Mouse (Mus musculus) left cerebral cortex, adult 11 months (tissue): ENCODE measurements around the gene Gpbar1.

Experiments used
- DNase-seq: peaks from one replicate; pipeline ENCODE4 v3.0.0; 2022; ENCODE audit warnings: low spot score

Gpbar1 gene

DNA sequence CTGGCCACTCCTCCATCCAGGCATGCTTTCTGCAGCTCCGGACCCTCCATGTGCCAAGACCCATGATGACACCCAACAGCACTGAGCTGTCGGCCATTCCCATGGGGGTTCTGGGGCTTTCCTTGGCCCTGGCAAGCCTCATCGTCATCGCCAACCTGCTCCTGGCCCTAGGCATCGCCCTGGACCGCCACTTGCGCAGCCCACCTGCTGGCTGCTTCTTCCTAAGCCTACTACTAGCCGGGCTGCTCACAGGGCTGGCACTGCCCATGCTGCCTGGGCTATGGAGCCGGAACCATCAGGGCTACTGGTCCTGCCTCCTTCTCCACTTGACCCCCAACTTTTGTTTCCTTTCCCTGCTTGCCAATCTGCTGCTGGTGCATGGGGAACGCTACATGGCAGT lies at the start of gene Gpbar1:
TSS of gene Gpbar1 (plus strand) at position 13 of the 400 bp plus-strand sequence.
- DNase-seq = no peak

GRCm38 (mm10) chr1:74229942-74230341 lies 48.4 kb upstream of the Gpbar1 start:
- no peak for DNase-seq

DNA sequence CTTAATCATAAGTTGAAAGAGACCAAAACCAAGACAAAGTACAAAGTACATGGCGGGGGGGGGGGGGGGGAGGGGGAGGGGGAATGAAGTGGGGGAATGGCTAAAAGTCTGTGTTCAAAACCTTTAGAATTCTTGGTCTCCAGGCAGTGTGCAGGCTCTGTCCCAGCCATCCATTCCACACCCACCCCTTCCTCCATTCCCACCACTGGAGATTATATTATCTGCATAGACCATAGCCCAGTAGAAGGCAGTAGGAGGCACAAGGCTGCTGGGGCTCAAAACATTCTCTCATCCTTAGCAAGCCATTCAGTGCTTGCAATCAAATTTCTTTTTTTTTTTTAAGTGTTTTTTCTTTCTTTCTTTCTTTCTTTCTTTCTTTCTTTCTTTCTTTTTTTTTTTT lies 47.4 kb upstream of the Gpbar1 start:
- DNase-seq = no peak

GRCm38 (mm10) chr1:74235938-74236589 lies 42.3 kb upstream of the Gpbar1 start, which contains the start of gene Arpc2:
Gene Arpc2 (plus strand): TSS chr1:74236084.
- peak; percentile 94 for DNase-seq

- no peak for DNase-seq
These were observed 41.6 kb upstream of the Gpbar1 start for GRCm38 (mm10) chr1:74236590-74237317.

- DNase-seq = no peak
These were observed 40.7 kb upstream of the Gpbar1 start for GRCm38 (mm10) chr1:74237671-74238070.

GRCm38 (mm10) chr1:74238136-74238535 lies 40.2 kb upstream of the Gpbar1 start:
- DNase-seq = no peak

DNA sequence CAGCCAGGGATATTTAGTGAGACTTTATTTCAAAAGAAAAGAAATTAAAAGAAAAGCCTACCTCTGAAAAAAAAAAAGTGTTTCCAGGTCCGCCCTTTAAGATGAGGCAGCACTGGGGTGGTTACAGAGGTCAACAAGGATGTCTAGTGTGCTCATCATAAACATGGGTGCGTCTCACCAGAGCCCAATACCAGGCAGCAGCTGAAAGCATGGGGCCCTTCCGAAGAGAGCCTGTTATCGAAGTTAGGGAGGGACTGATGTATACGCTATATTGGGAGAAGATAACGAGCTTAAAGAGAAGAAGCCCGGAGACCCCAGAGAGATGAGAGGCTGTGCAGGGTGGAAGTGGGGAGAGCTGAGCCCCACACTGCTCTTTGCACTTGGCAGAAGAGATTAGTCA lies 39.2 kb upstream of the Gpbar1 start:
- DNase-seq = no peak

- DNase-seq = no peak
These were observed 38.7 kb upstream of the Gpbar1 start for GRCm38 (mm10) chr1:74239618-74240017.

DNA sequence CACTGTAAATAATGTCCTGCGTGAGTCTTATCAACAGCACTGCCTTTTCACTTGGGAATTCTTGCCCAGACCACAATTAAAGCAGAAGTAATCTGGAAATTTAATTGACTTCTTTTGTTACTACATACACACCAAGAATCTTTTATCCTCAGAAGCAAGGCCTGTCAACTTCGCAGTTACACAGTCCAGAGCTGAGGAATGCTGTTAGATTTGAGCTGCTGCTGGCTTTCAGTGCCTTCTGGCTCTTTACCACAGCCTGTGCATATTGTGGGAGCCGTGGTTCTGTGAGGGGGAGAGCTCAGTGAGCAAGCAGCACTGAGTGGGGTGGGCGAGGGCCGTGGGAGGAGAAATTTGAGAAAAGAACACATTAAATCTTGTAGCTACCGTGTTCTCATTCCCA lies 38.0 kb upstream of the Gpbar1 start:
- peak; percentile 76 for DNase-seq

GRCm38 (mm10) chr1:74240832-74241231 lies 37.5 kb upstream of the Gpbar1 start:
- no peak for DNase-seq

GRCm38 (mm10) chr1:74245525-74245924 lies 32.8 kb upstream of the Gpbar1 start:
- DNase-seq = no peak

- no peak for DNase-seq
These were observed 29.6 kb upstream of the Gpbar1 start for GRCm38 (mm10) chr1:74248799-74249198.

DNA sequence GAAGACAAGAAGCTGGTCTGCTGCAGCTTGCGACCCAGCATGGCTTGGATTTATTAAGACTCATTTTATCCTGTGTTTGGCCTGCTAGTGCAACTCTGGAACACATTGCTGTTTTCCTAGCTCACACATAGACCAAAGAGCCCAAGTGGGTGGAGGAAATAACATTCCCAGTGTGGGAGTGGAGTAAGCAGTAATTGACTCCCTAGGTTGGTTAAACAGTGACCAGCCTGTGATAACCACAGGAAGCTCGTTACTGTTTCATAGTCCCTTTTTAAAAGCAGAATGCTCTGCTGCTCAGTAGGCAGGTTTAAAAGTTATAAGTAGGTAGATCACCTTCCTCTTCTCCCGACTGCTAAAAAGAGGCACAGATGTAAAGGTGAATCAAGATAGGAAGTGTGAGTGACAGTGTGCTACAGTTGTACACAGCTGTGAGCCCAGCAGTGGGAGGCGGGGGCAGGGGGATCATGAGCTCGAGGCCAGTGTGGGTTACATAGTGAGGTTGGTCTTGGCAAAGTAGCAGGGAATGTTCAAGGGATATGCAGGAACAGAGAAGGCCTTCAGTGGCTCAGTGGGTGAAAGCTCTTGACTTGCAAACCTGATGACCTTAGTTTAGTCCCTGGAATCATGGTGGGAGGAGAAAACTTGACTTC lies 28.9 kb upstream of the Gpbar1 start:
- DNase-seq = no peak

DNA sequence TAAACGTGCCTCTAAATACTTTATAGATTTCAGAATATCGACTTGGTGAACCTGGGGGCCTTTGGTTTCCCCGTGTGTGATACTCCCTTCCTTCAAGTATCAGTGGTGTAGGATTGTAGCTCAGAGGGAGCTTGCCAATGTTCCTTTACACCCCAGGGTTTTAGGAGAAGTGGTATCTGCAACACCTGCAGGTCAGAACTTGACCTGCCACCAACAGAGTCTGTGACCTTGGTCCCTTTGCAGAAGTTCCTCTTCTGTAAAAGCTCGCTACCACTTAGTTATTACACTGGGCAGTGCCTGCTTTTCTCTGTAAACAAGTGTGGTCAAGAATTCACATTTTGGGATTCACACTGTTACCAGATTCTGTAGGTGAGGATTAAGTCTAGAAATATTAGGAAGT lies 28.3 kb upstream of the Gpbar1 start:
- no peak for DNase-seq

GRCm38 (mm10) chr1:74255704-74256345 lies 22.5 kb upstream of the Gpbar1 start:
- no peak for DNase-seq

DNA sequence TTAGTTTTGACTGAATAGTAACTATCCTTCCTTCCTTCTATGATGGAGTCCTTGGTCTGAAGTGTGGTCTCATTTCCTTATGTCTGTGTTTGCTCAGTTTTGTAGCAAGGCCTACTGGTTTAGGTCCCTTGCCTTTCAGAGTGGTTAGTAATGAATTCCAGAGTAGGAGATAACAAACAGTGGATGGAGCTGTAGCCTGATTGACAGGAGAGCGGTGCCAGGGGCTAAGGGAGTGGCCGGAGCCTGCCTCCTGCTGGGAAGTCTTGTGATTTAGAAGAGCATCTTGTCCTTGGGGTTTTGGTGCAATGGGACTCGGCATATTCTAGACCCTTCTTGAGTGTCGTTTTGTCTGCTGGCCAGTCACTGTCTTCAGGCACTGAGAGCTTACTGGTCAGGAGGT lies 21.6 kb upstream of the Gpbar1 start:
- DNase-seq = no peak

DNA sequence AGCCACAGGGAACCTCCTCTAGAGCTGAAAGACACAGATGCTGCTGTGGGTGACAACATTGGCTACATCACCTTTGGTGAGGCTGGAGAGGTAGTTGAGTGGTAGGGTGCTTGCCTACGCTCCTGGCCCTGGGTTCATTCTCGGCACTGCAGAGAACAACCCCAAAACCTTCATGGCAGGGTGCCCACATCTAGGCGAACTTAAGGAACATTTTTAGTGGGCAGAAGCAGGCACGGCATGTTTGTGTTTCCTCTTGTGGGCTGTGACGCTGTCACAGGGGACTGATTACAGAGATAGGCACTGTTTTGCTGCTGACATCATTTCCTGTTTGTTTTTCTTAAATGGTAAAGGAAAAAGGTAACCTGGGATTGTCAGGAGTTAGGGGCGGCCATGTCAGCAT lies 15.8 kb upstream of the Gpbar1 start:
- DNase-seq = no peak

- no peak for DNase-seq
These were observed 9.6 kb upstream of the Gpbar1 start for GRCm38 (mm10) chr1:74268750-74269149.

- DNase-seq = no peak
These were observed 6.7 kb upstream of the Gpbar1 start for GRCm38 (mm10) chr1:74271659-74272058.

GRCm38 (mm10) chr1:74275015-74275414 lies 3.3 kb upstream of the Gpbar1 start:
- DNase-seq = no peak

DNA sequence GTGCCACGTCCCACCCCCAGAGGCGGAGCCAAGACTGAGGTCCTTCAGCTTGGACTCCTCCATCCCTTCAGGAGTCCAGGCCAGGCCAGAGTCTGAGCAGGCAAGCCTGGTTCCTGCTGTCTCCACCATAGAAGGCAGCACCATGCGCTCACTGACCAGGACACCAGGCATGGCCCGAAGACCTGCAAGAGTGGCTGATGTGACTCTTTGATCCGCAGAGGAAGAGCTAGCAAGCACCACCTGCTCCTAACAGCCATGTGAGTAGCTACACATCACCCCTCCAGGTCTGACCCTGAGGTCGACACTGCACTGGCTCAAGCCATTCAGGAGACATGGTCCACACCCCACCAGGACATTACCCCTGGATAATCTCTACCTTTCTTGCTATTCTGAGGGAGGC lies 1.3 kb upstream of the Gpbar1 start:
- DNase-seq = no peak
